Mouse (Mus musculus) hindbrain, embryonic 11.5 days (tissue): ENCODE data around the gene Gpr155. TPM values are rescaled to one million over a fixed set of nuclear protein-coding genes. Genes with fewer than 3 reads are reported as not detected.

Experiments
- ATAC-seq: fragments of 200-750 bp; cut with Nextera tagmentation; 2 replicates; pipeline ENCODE4 v1.8.0; 2017; ENCODE audit warnings: mild to moderate bottlenecking, moderate TSS enrichment, moderate library complexity; ENCODE audit not compliant: low FRiP score
- DNase-seq: peaks from one replicate; pipeline ENCODE4 v3.0.0-alpha.2; 2015; ENCODE audit warnings: low spot score
- H3K27ac ChIP-seq: fragments of 300-500 bp; sonication (generic); 2 replicates; pipeline ENCODE4 v1.5.1; 2014; ENCODE audit warnings: mild to moderate bottlenecking, low read depth, low read length
- H3K27me3 ChIP-seq: fragments of 300-500 bp; sonication (generic); 2 replicates; pipeline ENCODE4 v1.6.1; 2014; ENCODE audit warnings: mild to moderate bottlenecking, low read length, moderate library complexity, mixed read lengths; ENCODE audit not compliant: control insufficient read depth, insufficient read depth
- H3K36me3 ChIP-seq: fragments of 300-500 bp; sonication (generic); 2 replicates; pipeline ENCODE4 v1.6.1; 2014; ENCODE audit warnings: mild to moderate bottlenecking, low read length, moderate library complexity, mixed read lengths; ENCODE audit not compliant: control insufficient read depth, insufficient read depth
- H3K4me1 ChIP-seq: fragments of 300-500 bp; sonication (generic); replicated peaks from 2 replicates; pipeline ENCODE4 v1.6.1; 2014; ENCODE audit warnings: low read length, mixed read lengths; ENCODE audit not compliant: control insufficient read depth, insufficient read depth
- H3K4me2 ChIP-seq: fragments of 300-500 bp; sonication (generic); replicated peaks from 2 replicates; pipeline ENCODE4 v1.6.1; 2014; ENCODE audit warnings: mild to moderate bottlenecking, low read depth, low read length
- H3K4me3 ChIP-seq: fragments of 300-500 bp; sonication (generic); 2 replicates; pipeline ENCODE4 v1.5.1; 2014; ENCODE audit warnings: low read depth, low read length
- H3K9ac ChIP-seq: fragments of 300-500 bp; sonication (generic); 2 replicates; pipeline ENCODE4 v1.6.1; 2014; ENCODE audit warnings: low read depth, low read length
- H3K9me3 ChIP-seq: fragments of 300-500 bp; sonication (generic); 2 replicates; pipeline ENCODE4 v1.6.1; 2016; ENCODE audit warnings: low read length; ENCODE audit not compliant: control insufficient read depth
- WGBS: fragments of 180-500 bp; shearing (Covaris S2); extraction: QIAGEN DNeasy Blood & Tissue Kit; methylation state at CpG from one replicate; pipeline ENCODE4 v1.1.7; 2014; 5-methylcytosine and 5-hydroxymethylcytosine counted together
- polyA plus RNA-seq: library from polyadenylated mRNA; unstranded; fragments of >200 nt; fragmentation: Nextera tagmentation; extraction: Ambion mirVana; gene quantifications from 2 replicates; pipeline ENCODE4 v1.2.1, GENCODE M21; 2014

Gpr155 gene
- polyA plus RNA-seq, 1 experiment from 2014 or later: 5.2 TPM

GRCm38 (mm10) chr2:73301979-73302378, 84.4 kb downstream of the Gpr155 start:
- Histone ChIP-seq H3K36me3 (0 out of 2 replicates have a peak, but pooled peaks cover 2% of the 10 kb centered on the region), H3K9ac (no peak overlapping the region), H3K9me3 (no peaks in the 10 kb centered on the region), H3K4me3 (no peak overlapping the region), H3K4me2 (no peak overlapping the region), H3K4me1 (no peaks in the 10 kb centered on the region), H3K27ac (no peak overlapping the region), H3K27me3 (no peaks in the 10 kb centered on the region)
- 96% methylated on average over 1 of the region's 1 CpGs for WGBS
- DNase-seq (no peak), ATAC-seq (no peak)

- no peaks in the 10 kb centered on the region for H3K27me3 ChIP-seq
- no peak overlapping the region for H3K9ac ChIP-seq
- H3K27ac ChIP-seq: no peak overlapping the region
- no peak for DNase-seq
- no peak overlapping the region for H3K4me3 ChIP-seq
- no peaks in the 10 kb centered on the region for H3K4me1 ChIP-seq
- H3K4me2 ChIP-seq: no peak overlapping the region
- 87% methylated on average over 3 of the region's 3 CpGs for WGBS
- ATAC-seq: no peak
- no peaks in the 10 kb centered on the region for H3K9me3 ChIP-seq
- H3K36me3 ChIP-seq: 0 out of 2 replicates have a peak, but pooled peaks cover 2% of the 10 kb centered on the region
Observed at GRCm38 (mm10) chr2:73298841-73299240, 87.5 kb downstream of the Gpr155 start.

- H3K36me3 ChIP-seq: 0 out of 2 replicates have a peak, but pooled peaks cover 2% of the 10 kb centered on the region
- no peak overlapping the region for H3K9ac ChIP-seq
- no peak overlapping the region for H3K4me2 ChIP-seq
- no peaks in the 10 kb centered on the region for H3K9me3 ChIP-seq
- no peaks in the 10 kb centered on the region for H3K4me1 ChIP-seq
- no peak for ATAC-seq
- H3K27ac ChIP-seq: no peak overlapping the region
- no peak for DNase-seq
- 86% methylated on average over 7 of the region's 7 CpGs for WGBS
- no peaks in the 10 kb centered on the region for H3K27me3 ChIP-seq
- H3K4me3 ChIP-seq: no peak overlapping the region
Observed at GRCm38 (mm10) chr2:73298154-73298553, 88.2 kb downstream of the Gpr155 start.

- Histone ChIP-seq H3K9me3 (no peaks in the 10 kb centered on the region), H3K9ac (no peak overlapping the region), H3K4me1 (no peaks in the 10 kb centered on the region), H3K27ac (no peak overlapping the region), H3K36me3 (0 out of 2 replicates have a peak, but pooled peaks cover 2% of the 10 kb centered on the region), H3K27me3 (no peaks in the 10 kb centered on the region), H3K4me3 (no peak overlapping the region), H3K4me2 (no peak overlapping the region)
- WGBS: 85% methylated on average over 7 of the region's 7 CpGs
- ATAC-seq: no peak
- no peak for DNase-seq
Observed at GRCm38 (mm10) chr2:73295023-73295422, 91.3 kb downstream of the Gpr155 start.

Other genes with a start within 250 kb of the Gpr155 start
- 97.6 and 100 TPM in 2 replicates for gene Ola1, start 167.6 kb downstream of the Gpr155 start, polyA plus RNA-seq
- 3.0 and 3.7 TPM in 2 replicates for gene Sp9, start 114.6 kb downstream of the Gpr155 start, polyA plus RNA-seq
- 10.7 and 12.7 TPM in 2 replicates for gene Scrn3, start 74.0 kb downstream of the Gpr155 start, polyA plus RNA-seq
- 23.0 and 23.8 TPM in 2 replicates for gene Cir1, start 73.9 kb downstream of the Gpr155 start, polyA plus RNA-seq
- gene Wipf1, start 143.2 kb upstream of the Gpr155 start, polyA plus RNA-seq: 9.2 and 9.7 TPM in 2 replicates
- gene Chrna1, start 193.8 kb upstream of the Gpr155 start, polyA plus RNA-seq: 0.51 and 0.98 TPM in 2 replicates